Mouse (Mus musculus) midbrain, embryonic 16.5 days (tissue): Measurements from ENCODE around the gene 4930470P17Rik. TPM values are rescaled to one million over a fixed set of nuclear protein-coding genes. Genes with fewer than 3 reads are reported as not detected.
"Not testable (repeated sequence)": the region's sequence is repeated elsewhere in the genome, so short reads cannot be mapped to it uniquely, and the experiment has no call there.

ENCODE experiments used
- ATAC-seq: fragments of 200-750 bp; cut with Nextera tagmentation; 2 replicates; pipeline ENCODE4 v1.8.0; 2017; ENCODE audit warnings: moderate TSS enrichment
- H3K27ac ChIP-seq: fragments of 300-500 bp; sonication (generic); 2 replicates; pipeline ENCODE4 v1.5.1; 2014; ENCODE audit warnings: mild to moderate bottlenecking, low read length, mixed read lengths
- H3K27me3 ChIP-seq: fragments of 300-500 bp; sonication (generic); 2 replicates; pipeline ENCODE4 v1.6.1; 2014; ENCODE audit warnings: low read depth, low read length, mixed read lengths; ENCODE audit not compliant: control insufficient read depth, insufficient read depth
- H3K36me3 ChIP-seq: fragments of 300-500 bp; sonication (generic); 2 replicates; pipeline ENCODE4 v1.6.1; 2014; ENCODE audit warnings: mild to moderate bottlenecking, low read length, moderate library complexity, mixed read lengths; ENCODE audit not compliant: control insufficient read depth, insufficient read depth
- H3K4me1 ChIP-seq: fragments of 300-500 bp; sonication (generic); 2 replicates; pipeline ENCODE4 v1.6.1; 2014; ENCODE audit warnings: mild to moderate bottlenecking, low read length, mixed read lengths; ENCODE audit not compliant: control insufficient read depth, insufficient read depth
- H3K4me2 ChIP-seq: fragments of 300-500 bp; sonication (generic); 2 replicates; pipeline ENCODE4 v1.6.1; 2014; ENCODE audit warnings: mild to moderate bottlenecking, low read length, mixed read lengths
- H3K4me3 ChIP-seq: fragments of 300-500 bp; sonication (generic); 2 replicates; pipeline ENCODE4 v1.5.1; 2014; ENCODE audit warnings: low read depth, mild to moderate bottlenecking, low read length, moderate library complexity, mixed read lengths
- H3K9ac ChIP-seq: fragments of 300-500 bp; sonication (generic); 2 replicates; pipeline ENCODE4 v1.6.1; 2014; ENCODE audit warnings: low read depth, low read length, mixed read lengths
- H3K9me3 ChIP-seq: fragments of 300-500 bp; sonication (generic); replicated peaks from 2 replicates; pipeline ENCODE4 v1.6.1; 2014; ENCODE audit warnings: mild to moderate bottlenecking, low read length, mixed read lengths; ENCODE audit not compliant: control insufficient read depth, poor library complexity, severe bottlenecking
- WGBS: fragments of 180-500 bp; shearing (Covaris S2); extraction: QIAGEN DNeasy Blood & Tissue Kit; methylation state at CpG from one replicate; pipeline ENCODE4 v1.1.7; 2014; 5-methylcytosine and 5-hydroxymethylcytosine counted together
- polyA plus RNA-seq: library from polyadenylated mRNA; unstranded; fragments of >200 nt; fragmentation: Nextera tagmentation; extraction: Ambion mirVana; gene quantifications from 2 replicates; pipeline ENCODE4 v1.2.1, GENCODE M21; 2015

Gene 4930470P17Rik
- polyA plus RNA-seq, 1 experiment from 2014 or later = not detected

GRCm38 (mm10) chr2:170631375-170631774 lies 29.6 kb upstream of the 4930470P17Rik start:
- H3K4me3 ChIP-seq = no peak overlapping the region
- H3K9ac ChIP-seq = no peak overlapping the region
- no peak overlapping the region for H3K4me2 ChIP-seq
- H3K36me3 ChIP-seq = no peaks in the 10 kb centered on the region
- 0 out of 2 replicates have a peak, but pooled peaks cover 7% of the 10 kb centered on the region for H3K4me1 ChIP-seq
- 94% methylated on average over 1 of the region's 1 CpGs for WGBS
- no peaks in the 10 kb centered on the region for H3K9me3 ChIP-seq
- no peak overlapping the region for H3K27ac ChIP-seq
- ATAC-seq = no peak
- no peaks in the 10 kb centered on the region for H3K27me3 ChIP-seq

GRCm38 (mm10) chr2:170630553-170630952 lies 28.7 kb upstream of the 4930470P17Rik start:
- H3K9me3 ChIP-seq = no peaks in the 10 kb centered on the region
- H3K4me1 ChIP-seq = 0 out of 2 replicates have a peak, but pooled peaks cover 7% of the 10 kb centered on the region
- H3K36me3 ChIP-seq = no peaks in the 10 kb centered on the region
- H3K9ac ChIP-seq = no peak overlapping the region
- 85% methylated on average over 11 of the region's 11 CpGs for WGBS
- no peak for ATAC-seq
- H3K4me3 ChIP-seq = no peak overlapping the region
- no peak overlapping the region for H3K4me2 ChIP-seq
- H3K27me3 ChIP-seq = no peaks in the 10 kb centered on the region
- no peak overlapping the region for H3K27ac ChIP-seq

DNA sequence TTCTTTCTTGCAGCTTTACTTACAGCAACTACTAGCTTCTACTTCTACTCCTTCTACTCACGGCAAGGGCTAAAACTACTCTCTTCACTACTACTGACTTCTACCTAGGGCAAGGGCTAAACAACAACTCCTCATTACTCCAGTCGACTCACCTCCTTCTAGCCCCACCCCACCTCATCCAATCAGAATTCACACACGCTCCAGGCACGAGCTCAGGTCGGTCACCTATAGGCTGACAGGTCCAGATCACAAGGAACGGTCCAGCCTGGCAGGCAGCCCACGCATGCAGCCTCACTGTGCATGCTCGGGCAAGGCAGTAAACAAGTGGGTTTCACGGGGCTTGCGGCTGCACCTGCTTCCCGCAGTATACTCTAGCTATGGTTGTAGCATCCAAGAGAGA lies 26.2 kb upstream of the 4930470P17Rik start:
- H3K27ac ChIP-seq, H3K36me3 ChIP-seq, H3K4me3 ChIP-seq, ATAC-seq, H3K9ac ChIP-seq, H3K27me3 ChIP-seq, H3K4me1 ChIP-seq, H3K9me3 ChIP-seq, H3K4me2 ChIP-seq: not testable (repeated sequence)
- WGBS = 88% methylated on average over 11 of the region's 11 CpGs

DNA sequence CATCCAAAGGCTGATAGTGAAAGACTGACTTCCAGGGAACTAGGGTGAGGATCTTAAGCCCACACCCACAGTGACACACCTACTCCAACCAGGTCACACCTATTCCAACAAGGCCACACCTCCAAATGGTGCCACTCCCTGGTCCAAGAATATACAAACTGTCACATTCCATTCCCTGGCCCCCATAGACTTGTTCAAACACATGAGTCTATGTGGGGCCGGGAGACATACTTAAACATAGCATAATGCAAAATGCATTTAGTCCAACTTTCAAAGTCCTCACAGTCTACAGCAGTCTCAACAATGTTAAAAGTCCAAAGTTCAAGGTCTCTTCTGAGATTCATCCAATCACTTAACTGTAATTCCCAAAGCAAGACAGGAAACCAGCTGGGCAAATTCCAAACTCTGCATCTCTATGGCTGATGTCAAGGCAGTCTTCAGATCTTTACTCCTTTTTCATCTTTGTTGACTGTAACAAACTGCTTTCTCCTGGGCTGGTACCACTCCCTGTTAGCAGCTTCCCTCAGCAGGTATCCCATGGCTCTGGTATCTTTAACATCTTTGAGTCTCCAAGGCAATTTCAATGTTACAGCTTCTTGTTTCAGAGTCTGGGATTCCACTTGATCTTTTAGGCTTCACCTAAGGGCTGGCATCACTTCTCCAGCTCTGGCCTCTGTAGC lies 22.5 kb upstream of the 4930470P17Rik start:
- not testable (repeated sequence) for H3K4me2 ChIP-seq, H3K9ac ChIP-seq, H3K27ac ChIP-seq, H3K36me3 ChIP-seq, ATAC-seq, H3K27me3 ChIP-seq, H3K4me3 ChIP-seq, H3K9me3 ChIP-seq, H3K4me1 ChIP-seq
- WGBS = 83% methylated on average over 1 of the region's 1 CpGs

DNA sequence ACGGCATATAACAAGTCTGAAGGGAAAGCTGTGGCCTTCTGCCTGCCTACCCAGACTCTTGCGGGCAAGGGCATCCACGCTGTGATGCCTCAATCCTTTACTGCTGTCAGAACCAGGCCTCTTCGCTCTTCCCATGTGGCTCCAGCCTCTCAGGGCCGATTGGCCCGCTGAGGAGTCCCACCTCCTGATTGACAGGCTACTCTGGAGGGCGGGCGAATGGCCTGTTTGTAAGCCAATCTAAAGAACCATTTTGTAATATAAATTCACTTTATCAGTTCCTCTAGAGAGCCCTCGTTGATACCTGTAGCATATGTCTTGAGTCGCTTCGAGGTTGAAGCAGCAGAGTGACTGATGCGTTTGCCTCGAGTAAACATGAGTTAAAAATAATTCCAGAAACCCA lies 21.2 kb upstream of the 4930470P17Rik start:
- no peak for ATAC-seq
- H3K27me3 ChIP-seq = no peaks in the 10 kb centered on the region
- no peak overlapping the region for H3K4me3 ChIP-seq
- no peak overlapping the region for H3K4me2 ChIP-seq
- no peak overlapping the region for H3K9ac ChIP-seq
- H3K9me3 ChIP-seq = no peaks in the 10 kb centered on the region
- no peak overlapping the region for H3K27ac ChIP-seq
- WGBS = 91% methylated on average over 13 of the region's 13 CpGs
- H3K36me3 ChIP-seq = no peaks in the 10 kb centered on the region
- H3K4me1 ChIP-seq = peaks cover 3% of the 10 kb centered on the region; the same call in 1 of the 2 replicates

DNA sequence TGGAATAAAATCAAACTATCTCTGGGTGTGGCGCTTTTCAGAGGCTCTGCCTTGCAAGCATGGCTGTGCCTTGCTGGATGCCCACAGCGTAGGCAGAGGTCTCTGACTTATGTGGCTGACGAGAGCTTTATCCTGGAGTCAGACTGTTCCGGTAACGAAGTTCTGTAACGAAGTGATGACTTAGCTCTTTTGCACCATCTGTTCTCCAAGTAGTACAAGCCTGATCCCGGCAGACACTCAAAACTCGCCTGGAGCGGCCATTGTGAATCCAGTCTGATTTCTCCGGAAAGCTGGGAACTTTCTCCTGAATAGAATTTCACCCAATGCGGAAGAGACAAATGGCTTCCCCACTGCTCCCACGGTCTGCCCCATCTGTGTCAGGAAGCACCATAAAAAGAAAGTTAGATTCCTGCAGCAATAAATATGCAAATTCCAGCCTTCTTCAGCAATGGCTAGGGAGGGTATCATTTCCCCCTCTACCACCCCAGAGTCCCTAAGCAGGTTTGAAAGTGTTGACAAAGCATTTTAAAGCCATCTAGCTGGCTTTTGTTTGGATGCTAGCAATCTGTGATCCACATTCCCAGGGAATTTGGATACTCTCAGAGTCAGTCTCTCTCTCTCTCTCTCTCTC lies 17.2 kb upstream of the 4930470P17Rik start:
- Histone ChIP-seq H3K4me2 (no peak overlapping the region), H3K36me3 (no peaks in the 10 kb centered on the region), H3K27ac (no peak overlapping the region), H3K9me3 (no peaks in the 10 kb centered on the region), H3K9ac (no peak overlapping the region), H3K4me3 (no peak overlapping the region), H3K4me1 (peaks cover 3% of the 10 kb centered on the region; the same call in 1 of the 2 replicates), H3K27me3 (no peaks in the 10 kb centered on the region)
- WGBS = 57% methylated on average over 12 of the region's 12 CpGs
- no peak for ATAC-seq

DNA sequence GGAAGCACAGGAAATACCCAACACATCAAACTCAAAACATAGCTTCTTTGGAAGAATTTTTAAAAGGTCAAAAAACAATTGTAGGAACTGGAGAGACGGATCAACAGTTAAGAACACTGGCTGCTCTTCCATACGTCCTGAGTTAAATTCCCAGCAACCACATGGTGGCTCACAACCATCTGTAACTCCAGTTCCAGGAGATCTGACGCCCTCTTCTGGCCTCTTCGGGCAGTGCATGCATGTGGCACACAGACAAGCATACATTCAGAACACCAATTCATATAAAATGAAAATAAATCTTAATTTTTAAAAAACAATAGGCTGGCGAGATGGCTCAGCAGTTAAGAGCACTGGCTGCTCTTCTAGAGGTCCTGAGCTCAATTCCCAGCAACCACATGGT lies 10.0 kb upstream of the 4930470P17Rik start:
- H3K27ac ChIP-seq, H3K36me3 ChIP-seq, H3K4me1 ChIP-seq, H3K9ac ChIP-seq, H3K9me3 ChIP-seq, ATAC-seq, H3K4me2 ChIP-seq, H3K4me3 ChIP-seq, H3K27me3 ChIP-seq: not testable (repeated sequence)
- 85% methylated on average over 5 of the region's 5 CpGs for WGBS

DNA sequence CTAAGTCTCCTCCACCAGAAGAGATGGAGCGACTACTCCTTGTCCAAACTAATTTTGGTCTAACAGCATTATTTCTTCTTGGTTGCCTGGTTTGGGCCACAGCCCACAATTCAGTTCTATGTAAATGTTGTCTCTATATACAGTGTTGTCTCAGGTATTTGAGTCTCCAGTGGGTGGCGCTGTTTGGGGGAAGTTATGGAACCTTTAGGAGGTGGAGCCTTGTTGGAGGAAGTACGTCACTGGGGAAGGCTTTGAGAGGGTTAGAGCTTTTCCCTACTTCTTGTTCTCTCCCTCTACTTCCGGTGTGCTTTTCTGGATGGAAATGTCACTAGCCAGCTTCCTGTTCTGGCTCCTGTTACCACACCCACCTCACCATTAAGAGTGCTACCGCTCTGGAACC lies 646 bp downstream of the 4930470P17Rik start:
- H3K4me1 ChIP-seq = no peaks in the 10 kb centered on the region
- 86% methylated on average over 5 of the region's 5 CpGs for WGBS
- H3K4me3 ChIP-seq = no peak overlapping the region
- no peak for ATAC-seq
- H3K4me2 ChIP-seq = no peak overlapping the region
- H3K27me3 ChIP-seq = no peaks in the 10 kb centered on the region
- no peak overlapping the region for H3K9ac ChIP-seq
- H3K27ac ChIP-seq = no peak overlapping the region
- H3K9me3 ChIP-seq = no peaks in the 10 kb centered on the region
- no peaks in the 10 kb centered on the region for H3K36me3 ChIP-seq

DNA sequence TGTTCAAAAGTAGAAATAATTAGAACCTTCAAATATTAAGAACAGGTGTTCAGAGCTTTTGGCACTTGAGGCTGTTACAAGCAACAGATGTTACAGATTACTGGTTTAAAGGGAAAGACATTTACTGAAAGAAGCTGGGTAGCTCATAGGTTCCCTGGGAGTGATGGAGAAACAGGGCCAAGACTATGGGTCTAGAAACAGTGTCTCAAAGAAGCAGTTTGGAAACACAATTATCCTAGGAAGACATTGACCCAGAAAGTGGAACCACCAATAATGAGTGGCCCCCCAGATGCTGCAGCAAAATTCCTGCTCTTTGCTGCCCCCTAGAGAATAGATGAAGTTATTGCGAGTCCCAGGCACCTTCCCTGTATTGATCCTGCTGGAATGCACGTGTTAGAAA lies 4.2 kb downstream of the 4930470P17Rik start:
- no peak for ATAC-seq

More for the DNA sequence above, 4.2 kb downstream of the 4930470P17Rik start:
- Histone ChIP-seq H3K27ac (no peak overlapping the region), H3K36me3 (no peaks in the 10 kb centered on the region), H3K4me1 (no peaks in the 10 kb centered on the region), H3K9me3 (no peaks in the 10 kb centered on the region), H3K9ac (no peak overlapping the region), H3K4me2 (no peak overlapping the region), H3K4me3 (no peak overlapping the region), H3K27me3 (no peaks in the 10 kb centered on the region)
- 21% methylated on average over 2 of the region's 2 CpGs for WGBS
